Mouse (Mus musculus) CD4-positive, CD25-positive, alpha-beta regulatory T cell, adult 4 months (primary cell): ENCODE data around the gene Nek6. TPM values are rescaled to one million over a fixed set of nuclear protein-coding genes. Genes with fewer than 3 reads are reported as not detected.
A peak's percentile ranks its signal among the peaks of the same experiment; 100 is the strongest.

ENCODE experiments used
- ATAC-seq: one replicate; pipeline ENCODE4 v1.8.0; 2017
- polyA plus RNA-seq, 2 experiments: library from polyadenylated mRNA; unstranded; fragments of 100-300 nt; shearing (Covaris generic); gene quantifications; one replicate each; pipeline ENCODE4 v1.2.1; 2017

Nek6 gene
- polyA plus RNA-seq, 2 experiments from 2014 or later, result 2.9 to 3.1 TPM

DNA sequence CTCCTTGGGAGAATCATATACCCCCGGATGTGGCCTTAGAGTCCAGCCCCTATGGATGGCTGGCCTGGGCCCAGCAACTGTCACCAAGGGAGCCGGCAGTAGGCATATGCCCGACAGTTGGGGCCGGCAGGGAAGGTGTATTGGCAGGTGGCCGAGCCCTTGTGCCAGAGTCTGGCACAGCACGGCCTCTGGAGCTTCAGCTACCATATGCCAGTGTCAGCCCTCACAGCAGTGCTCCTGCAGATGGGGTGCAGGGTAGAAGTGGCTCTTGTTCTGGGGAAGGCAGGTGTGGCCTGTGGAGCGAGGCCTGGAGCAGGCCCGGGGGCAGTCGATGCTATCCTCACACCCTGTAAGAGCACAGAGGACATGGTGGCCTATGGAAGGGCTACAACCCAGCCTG is 28.2 kb downstream of the Nek6 start:
- ATAC-seq, result no peak

- ATAC-seq, result no peak
These were observed 29.2 kb downstream of the Nek6 start for GRCm38 (mm10) chr2:38540666-38541065.

- no peak for ATAC-seq
These were observed 29.7 kb downstream of the Nek6 start for GRCm38 (mm10) chr2:38541101-38541500.

- no peak for ATAC-seq
These were observed 30.1 kb downstream of the Nek6 start for GRCm38 (mm10) chr2:38541570-38541969.

DNA sequence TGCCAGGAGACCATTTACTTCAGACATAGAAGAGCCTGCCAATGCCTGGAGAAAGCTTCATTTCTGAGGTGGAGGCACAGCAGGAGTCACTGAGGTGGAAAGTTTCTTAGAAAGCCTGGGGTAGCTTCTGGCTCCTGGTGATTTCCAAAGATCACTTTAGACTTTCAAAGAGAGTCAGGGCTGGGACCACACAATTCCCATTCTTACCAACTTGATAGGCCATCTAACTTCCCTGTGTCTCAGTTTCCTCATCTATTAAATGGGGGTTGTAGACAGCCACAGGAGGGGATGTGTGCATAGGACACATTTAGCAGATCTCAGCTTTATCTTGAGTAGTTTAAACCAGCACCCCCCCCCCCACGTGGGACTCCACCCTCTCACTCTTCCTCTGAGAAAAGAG is 30.9 kb downstream of the Nek6 start:
- no peak for ATAC-seq

DNA sequence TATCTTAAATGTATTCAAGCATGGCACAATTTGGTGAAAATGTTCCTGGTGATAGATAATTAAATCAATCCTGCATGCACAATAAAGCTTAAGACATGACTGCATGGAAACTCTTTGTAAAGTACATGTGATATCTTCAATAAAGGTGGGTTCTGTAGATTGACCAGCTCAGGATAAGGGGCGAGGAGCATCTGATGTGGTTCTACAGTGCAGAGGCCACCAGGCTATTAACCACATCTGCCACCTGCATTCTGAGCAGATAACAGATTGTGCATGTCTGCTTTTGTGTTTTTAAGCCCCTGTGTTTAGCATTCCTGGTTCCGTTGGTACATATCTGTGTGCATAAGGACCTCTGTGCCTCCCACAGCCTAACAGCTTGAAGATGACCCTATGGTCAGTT is 31.7 kb downstream of the Nek6 start:
- no peak for ATAC-seq

DNA sequence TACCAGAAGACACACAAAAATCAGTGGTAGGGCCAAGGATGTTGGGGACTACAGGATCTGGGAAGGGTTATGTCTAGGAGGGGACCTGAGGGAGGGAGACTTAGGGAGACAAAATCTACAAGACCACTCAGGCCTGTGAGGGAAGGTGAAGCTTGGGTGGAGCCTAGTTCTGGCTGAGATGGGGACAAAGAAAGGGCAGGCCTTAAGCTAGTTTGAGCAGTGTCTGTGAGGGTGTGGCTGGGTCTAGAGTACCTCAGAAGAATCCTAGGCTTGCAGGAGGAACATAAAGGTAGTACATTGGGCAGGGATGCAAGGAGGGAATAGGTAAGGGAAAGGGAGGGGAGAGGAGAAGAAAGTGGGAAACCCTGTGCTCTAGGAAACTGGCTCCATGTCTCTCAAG is 32.9 kb downstream of the Nek6 start:
- ATAC-seq, result no peak

DNA sequence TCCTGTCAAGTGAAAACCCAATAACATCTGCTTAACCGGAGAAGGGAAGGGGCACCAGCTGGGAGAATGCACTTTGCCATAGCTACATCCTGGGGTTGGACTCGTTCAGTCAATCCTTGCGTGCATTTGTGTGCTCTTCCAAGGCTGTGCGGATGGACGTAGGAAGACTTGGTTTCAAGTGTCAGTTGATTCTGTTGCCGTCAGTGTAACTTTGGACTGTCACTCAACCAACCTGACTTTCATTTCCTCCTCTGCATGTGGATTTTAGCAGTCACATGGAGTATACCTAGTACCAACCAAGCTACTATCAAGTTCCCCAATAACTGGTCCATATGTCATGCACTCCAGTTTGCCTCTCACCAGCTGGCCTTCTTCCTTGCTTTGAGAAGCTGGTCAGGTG is 33.5 kb downstream of the Nek6 start:
- ATAC-seq, result no peak

GRCm38 (mm10) chr2:38545706-38546105 is 34.3 kb downstream of the Nek6 start:
- ATAC-seq, result no peak

DNA sequence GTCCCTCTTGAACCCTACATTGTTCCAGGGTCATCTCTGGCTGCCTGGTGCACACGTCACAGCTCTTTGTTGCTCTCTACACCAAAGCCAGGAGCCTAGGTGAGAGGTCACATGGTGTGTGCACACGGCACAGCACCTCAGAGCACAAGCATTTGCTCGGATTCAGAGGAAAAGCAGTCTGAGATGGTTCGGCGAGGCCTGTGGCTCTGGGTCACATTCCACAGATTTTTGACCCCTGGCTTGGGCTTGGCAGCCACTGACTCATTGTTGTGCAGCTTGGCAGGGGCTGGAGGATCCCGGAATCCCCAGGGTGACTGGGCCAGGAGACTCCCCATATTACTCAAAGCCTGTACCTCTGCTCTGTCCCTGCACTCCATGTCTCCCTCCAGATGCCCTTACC is 34.8 kb downstream of the Nek6 start:
- ATAC-seq, result no peak

DNA sequence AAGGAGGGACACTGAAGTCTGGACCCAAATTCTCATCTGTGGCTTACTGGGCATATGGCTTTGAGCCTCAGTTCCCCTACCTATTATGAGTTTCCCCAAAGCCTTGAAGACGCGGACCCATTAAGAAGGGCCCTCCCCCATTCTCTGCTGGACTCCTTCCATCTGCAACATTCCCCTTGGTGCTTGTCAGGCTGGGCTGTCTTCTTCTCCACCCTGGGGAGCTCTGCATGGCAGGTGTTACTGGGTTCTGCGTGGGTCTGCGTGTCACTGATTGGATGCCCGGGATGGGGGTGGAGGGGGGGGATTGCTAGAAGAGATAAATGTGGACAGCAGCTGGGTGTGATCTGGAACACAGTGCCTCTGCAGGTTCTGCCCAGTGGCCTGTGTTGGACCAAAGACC is 35.3 kb downstream of the Nek6 start:
- ATAC-seq, result no peak

- peak; percentile 85 for ATAC-seq
These were observed 36.5 kb downstream of the Nek6 start for GRCm38 (mm10) chr2:38547793-38548517.

DNA sequence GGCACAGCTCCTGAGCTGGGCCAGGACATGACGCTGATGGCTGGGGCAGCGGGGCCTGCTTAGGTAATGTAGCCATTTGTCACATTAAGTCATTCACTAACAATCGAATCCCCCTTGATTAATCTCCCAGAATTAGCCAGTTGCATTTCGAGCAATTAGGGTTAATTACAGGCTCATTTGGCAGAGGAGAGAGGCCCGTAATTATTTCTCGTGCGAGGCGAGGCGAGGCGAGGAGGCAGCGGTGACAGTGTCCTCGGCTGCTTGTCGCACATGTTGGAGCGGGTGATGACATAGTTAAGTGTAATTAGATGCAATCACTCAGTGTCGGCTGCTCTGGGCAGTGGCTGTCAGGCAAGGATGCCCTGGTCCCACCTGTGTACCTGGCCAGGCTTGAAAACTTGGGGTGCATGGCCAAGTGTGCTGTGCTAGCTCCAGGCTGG is 40.6 kb downstream of the Nek6 start:
- no peak for ATAC-seq

DNA sequence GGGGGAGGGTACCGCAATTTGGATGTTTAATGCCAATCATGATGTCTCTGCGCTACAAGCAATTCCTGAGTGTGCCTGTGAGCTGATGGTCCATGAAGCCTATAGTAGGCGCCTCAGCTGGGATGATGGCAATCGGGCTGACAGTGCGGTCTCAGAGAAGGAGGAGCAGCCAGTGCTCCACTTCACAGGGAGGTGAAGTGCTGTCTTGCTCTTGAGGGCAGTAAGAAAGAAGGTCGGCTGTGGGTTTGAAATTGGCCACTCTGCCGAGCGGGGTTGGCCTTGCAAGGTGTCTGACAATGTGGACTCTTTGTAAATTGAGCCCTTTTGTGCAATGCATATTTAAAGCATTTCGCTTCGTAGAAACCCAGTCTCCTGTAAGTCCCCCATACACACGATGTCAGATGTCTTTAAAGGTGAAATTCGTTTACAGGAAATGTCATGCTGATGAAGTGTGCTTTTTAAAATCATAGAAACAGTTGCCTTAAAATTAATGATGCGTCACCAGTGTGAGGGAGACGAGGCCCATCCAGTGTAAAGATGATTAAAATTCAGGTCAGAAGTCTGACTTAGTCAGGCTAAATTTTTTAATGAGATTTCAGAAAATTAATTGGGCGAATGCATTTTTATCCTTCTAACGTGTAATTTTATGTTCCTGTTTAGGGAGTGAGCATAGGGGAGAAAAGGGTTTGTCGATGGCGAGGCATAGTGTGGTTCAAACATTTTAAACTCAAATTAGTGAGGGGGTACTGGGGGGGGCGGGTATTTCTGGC is 43.0 kb downstream of the Nek6 start:
- no peak for ATAC-seq

DNA sequence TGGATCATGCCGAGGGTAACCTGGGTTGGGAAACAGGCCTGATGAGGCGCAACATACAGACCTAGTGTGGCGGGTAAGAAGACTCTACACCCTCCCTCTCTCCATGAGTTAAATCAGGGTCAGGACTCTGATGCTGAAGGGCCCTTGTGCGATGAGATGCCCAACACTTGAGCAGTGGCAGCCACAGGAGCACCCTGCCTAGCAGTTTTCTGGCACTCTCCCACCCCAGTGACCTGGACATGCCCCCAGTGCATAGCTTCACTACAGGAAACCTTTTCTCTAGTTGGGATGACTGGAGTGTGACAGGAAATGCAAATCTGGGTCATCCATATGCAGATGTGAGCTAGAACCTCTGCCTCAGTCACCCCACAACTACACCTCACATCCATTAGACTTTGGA is 44.2 kb downstream of the Nek6 start:
- ATAC-seq, result no peak

DNA sequence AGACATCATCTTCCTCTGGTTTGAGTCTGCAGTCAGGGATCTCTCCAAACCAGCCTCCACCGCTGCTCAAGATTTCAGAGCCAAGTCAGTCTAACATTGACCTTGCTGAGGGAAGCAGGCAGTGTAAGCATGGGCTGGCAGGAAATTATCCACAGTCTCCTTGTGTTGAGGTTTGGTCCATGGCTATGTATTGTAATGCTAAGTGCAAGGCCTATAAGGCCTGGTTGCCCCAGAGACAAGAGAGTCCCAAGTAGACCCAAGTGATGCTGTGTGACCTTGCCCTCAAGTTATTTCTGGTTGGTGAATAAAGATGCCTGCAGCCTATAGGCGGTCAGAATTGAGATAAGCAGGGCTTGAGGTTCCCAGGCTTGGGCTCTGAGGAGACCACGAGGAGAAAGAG is 45.3 kb downstream of the Nek6 start:
- no peak for ATAC-seq

DNA sequence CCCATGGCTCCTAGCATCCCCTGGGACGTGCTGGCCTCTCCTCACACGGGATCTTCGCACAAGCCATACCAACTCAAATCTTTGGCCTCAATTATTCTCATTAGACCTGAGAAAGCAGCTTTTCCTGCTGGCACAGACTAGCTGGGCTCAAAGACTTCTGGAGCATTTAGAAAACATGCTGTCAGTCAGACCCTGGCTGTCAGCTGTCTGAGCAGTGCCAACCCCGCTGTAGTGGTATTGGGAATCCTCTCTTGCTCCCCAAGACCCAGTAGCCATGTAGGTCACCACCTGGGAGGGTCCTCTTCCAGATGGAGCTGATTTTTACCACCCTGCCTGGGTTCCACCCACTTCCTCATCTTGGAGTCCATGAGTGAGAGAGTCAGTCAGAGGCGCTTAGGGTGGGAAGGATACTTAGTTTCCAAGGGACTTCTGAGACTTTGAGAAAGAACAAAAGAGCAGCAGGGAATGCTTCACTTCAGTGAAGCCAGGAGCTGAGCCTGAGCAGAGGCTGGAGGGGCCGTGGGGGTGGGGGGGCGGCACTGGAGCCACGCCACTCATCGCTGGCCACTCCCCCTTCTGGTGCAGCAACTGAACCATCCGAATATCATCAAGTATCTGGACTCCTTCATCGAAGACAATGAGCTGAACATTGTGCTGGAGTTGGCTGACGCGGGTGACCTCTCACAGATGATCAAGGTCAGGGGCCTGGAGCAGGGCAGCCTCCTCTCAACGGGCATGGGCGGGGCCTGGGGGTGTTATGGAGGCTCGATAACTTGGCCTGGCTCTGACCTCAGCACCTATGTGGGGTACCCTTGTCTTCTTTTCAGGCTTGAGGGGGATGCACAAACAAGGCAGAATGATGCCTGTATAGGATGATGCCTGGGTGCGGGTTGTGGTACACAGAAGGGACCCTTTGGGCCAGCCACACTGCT is 49.1 kb downstream of the Nek6 start:
- no peak for ATAC-seq

- no peak for ATAC-seq
These were observed 51.2 kb downstream of the Nek6 start for GRCm38 (mm10) chr2:38562596-38562995.

- no peak for ATAC-seq
These were observed 60.6 kb downstream of the Nek6 start for GRCm38 (mm10) chr2:38571971-38572601.

GRCm38 (mm10) chr2:38574697-38575096 is 63.3 kb downstream of the Nek6 start:
- no peak for ATAC-seq

- no peak for ATAC-seq
These were observed 67.4 kb downstream of the Nek6 start for GRCm38 (mm10) chr2:38578602-38579521.

DNA sequence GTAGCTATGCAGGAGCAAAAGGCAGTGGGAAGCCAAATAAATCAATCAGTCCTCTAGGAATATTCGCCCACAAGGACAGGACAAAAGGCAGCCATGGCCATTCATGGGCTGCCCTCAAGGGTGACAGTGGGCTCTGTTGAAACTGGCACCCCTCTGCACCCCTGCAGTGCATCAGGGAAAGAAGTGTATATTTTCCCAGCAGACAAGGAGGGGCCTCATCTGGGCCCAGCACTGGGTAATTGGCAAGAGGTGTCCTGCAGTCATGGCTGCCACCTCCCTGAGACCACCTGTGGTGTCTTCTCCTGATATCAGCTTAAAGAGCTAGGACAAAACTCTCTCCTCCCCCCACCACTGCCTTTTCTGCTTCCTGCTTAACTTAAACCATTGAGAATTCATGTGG is 68.1 kb downstream of the Nek6 start:
- no peak for ATAC-seq
